Mouse (Mus musculus): ENCODE results near the gene Dctn5. TPM values are rescaled to one million over a fixed set of nuclear protein-coding genes. Genes with fewer than 3 reads are reported as not detected.

Dctn5 gene
- polyA plus RNA-seq, 1 experiment from 2014 or later: 85.7 TPM

DNA sequence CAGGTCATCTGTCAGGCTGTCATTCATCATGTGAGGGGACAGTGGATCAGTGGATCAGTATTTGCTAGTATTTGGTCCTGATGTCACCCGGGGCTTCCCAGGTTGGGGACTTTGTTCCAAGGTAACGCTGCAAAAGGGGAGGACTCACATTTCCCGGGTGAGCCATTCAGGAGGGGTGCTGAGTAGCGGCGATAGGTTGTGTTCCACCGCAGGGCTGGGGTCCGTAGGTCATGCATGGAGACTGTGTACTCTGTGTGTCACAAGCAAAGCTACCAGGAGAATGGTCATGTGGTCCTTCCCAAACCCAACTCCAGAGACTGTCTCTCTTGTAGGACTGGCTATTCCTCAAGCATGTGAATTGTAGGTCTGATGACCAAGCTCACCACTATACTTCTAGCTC, 47.9 kb downstream of the Dctn5 start:
- TF ChIP-seq CTCF (IDR thresholded peaks at IDR 0.05; ENCODE audit: low read depth): no peak
- no peak for ATAC-seq (replicated peaks; ENCODE audit: low FRiP score, low read depth)
- Histone ChIP-seq H3K9me3 (replicated peaks; ENCODE audit: low read length) (no peaks in the 10 kb centered on the region), H3K9ac (ENCODE audit: low read depth, low read length) (no peak overlapping the region), H3K4me2 (ENCODE audit: low read length) (no peak overlapping the region), H3K36me3 (ENCODE audit: insufficient read depth, low read length) (no peaks in the 10 kb centered on the region), H3K27me3 (ENCODE audit: insufficient read depth, low read length) (no peaks in the 10 kb centered on the region), H3K4me1 (replicated peaks; ENCODE audit: insufficient read depth, low read length) (no peaks in the 10 kb centered on the region), H3K27ac (no peak overlapping the region), H3K4me3 (replicated peaks; ENCODE audit: low read depth, low read length) (no peak overlapping the region)
- DNase-seq (ENCODE audit: low spot score): no peak
- WGBS: 88% methylated on average over 7 of the region's 7 CpGs

DNA sequence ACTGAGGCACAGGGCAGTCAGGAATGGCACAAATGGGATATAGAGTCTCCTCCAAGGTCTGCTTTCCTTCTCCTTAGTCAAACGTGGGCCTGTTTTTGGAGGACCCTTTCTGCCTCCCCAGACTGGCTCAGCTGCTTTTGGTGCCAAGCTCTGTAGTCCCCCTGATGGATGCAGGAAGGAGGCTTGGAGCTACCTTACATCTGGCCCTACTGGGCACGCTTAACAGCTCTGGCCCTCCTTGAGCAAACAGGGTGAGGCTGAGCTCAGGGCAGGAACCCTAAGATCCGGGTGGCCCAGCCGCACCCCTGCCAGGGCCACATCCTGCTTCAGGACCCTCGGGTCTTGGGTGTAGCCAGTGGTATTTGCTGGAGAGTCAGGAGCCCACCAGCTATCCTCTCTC, 51.7 kb downstream of the Dctn5 start:
- Histone ChIP-seq H3K9me3 (replicated peaks; ENCODE audit: low read length) (no peaks in the 10 kb centered on the region), H3K27me3 (ENCODE audit: insufficient read depth, low read length) (no peaks in the 10 kb centered on the region), H3K27ac (no peak overlapping the region), H3K9ac (ENCODE audit: low read depth, low read length) (no peak overlapping the region), H3K4me1 (replicated peaks; ENCODE audit: insufficient read depth, low read length) (no peaks in the 10 kb centered on the region), H3K36me3 (ENCODE audit: insufficient read depth, low read length) (no peaks in the 10 kb centered on the region), H3K4me3 (replicated peaks; ENCODE audit: low read depth, low read length) (no peak overlapping the region), H3K4me2 (ENCODE audit: low read length) (no peak overlapping the region)
- no peak for TF ChIP-seq CTCF (IDR thresholded peaks at IDR 0.05; ENCODE audit: low read depth)
- DNase-seq (ENCODE audit: low spot score): no peak
- 65% methylated on average over 5 of the region's 5 CpGs for WGBS
- ATAC-seq (replicated peaks; ENCODE audit: low FRiP score, low read depth): no peak

DNA sequence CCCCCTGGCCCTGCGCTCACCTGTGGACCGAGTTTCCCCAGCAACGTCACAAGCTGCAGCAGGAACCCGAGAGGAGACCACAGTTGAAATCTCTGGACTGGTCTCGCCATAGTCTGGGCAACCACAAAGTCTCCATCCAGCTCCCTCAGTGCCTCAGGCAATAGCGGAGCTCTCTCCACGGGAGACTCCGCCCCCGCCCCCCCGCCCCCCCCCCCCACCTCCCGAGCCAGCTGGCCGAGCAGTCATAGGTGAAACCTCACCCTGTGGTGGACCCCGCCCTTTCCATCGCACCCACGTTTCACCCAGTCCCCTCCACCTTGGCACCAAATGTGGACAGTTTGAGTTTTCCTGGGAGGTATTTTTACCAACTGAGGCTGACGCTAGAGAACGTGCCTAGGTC, 53.2 kb downstream of the Dctn5 start, which contains the start of gene Ern2:
Gene Ern2, minus strand, starts transcription at position 165 of the 400 bp plus-strand sequence.
- no peak within 1 kb of the TSS for H3K27ac ChIP-seq

DNA sequence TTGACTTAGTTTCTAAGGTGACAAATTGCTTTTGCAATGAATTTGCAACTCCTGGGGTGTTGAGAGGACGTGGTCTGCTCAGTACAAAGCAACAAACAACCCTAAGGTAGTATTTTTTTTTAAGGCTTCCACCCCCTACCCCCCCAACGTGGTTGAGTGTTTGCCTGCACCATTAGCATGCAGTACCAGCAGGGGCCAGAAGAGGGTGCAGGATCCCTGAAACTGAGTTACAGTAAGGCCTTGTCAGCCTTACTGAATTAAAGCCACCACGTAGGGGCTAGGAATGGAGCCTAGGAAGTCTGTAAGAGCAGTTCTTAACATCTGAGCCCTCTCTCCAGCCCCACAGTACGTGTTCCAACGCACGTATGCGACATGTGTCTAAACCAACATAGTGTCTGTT, 56.6 kb downstream of the Dctn5 start:
- Histone ChIP-seq H3K27me3 (ENCODE audit: insufficient read depth, low read length) (no peaks in the 10 kb centered on the region), H3K27ac (no peak overlapping the region), H3K4me3 (replicated peaks; ENCODE audit: low read depth, low read length) (no peak overlapping the region), H3K9ac (ENCODE audit: low read depth, low read length) (no peak overlapping the region), H3K36me3 (ENCODE audit: insufficient read depth, low read length) (no peaks in the 10 kb centered on the region), H3K9me3 (replicated peaks; ENCODE audit: low read length) (no peaks in the 10 kb centered on the region), H3K4me2 (ENCODE audit: low read length) (no peak overlapping the region), H3K4me1 (replicated peaks; ENCODE audit: insufficient read depth, low read length) (no peaks in the 10 kb centered on the region)
- TF ChIP-seq CTCF (IDR thresholded peaks at IDR 0.05; ENCODE audit: low read depth): peak; percentile 80
- no peak for ATAC-seq (replicated peaks; ENCODE audit: low FRiP score, low read depth)
- peak; percentile 52 for DNase-seq (ENCODE audit: low spot score)
- WGBS: 37% methylated on average over 7 of the region's 7 CpGs

More for the DNA sequence above, 53.2 kb downstream of the Dctn5 start, which contains the start of gene Ern2:
- Histone ChIP-seq H3K9me3 (replicated peaks; ENCODE audit: low read length) (no peaks in the 10 kb centered on the region), H3K9ac (ENCODE audit: low read depth, low read length) (no peak within 1 kb of the TSS), H3K27me3 (ENCODE audit: insufficient read depth, low read length) (no peaks in the 10 kb centered on the region), H3K4me1 (replicated peaks; ENCODE audit: insufficient read depth, low read length) (no peaks in the 10 kb centered on the region), H3K36me3 (ENCODE audit: insufficient read depth, low read length) (no peaks in the 10 kb centered on the region), H3K4me2 (ENCODE audit: low read length) (no peak within 1 kb of the TSS), H3K4me3 (replicated peaks; ENCODE audit: low read depth, low read length) (no peak within 1 kb of the TSS)
- no peak for ATAC-seq (replicated peaks; ENCODE audit: low FRiP score, low read depth)
- DNase-seq (ENCODE audit: low spot score): no peak
- WGBS: 10% methylated on average over 15 of the region's 17 CpGs
- TF ChIP-seq CTCF (IDR thresholded peaks at IDR 0.05; ENCODE audit: low read depth): no peak

DNA sequence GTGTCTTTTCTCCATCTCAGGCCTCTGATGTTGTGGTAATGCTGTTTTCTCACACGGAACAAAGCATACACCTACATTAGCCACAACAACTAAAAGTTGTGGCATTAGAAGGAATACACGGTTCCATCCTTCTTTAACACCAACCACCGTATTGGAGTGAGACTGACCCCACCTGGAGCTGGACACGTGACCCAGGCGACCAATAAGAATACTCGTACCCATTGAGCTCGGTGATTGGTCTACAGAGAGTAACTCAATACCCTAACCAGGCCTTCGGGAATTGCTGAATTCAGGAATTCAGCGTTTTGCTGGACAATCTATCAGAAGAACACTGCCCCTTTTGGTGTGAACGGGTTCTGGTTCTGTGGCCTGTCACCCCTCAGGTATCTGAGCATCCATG, 58.3 kb downstream of the Dctn5 start:
- H3K9ac ChIP-seq (ENCODE audit: low read depth, low read length): no peak overlapping the region
- no peaks in the 10 kb centered on the region for H3K4me1 ChIP-seq (replicated peaks; ENCODE audit: insufficient read depth, low read length)
- no peaks in the 10 kb centered on the region for H3K36me3 ChIP-seq (ENCODE audit: insufficient read depth, low read length)
- DNase-seq (ENCODE audit: low spot score) (no peak), ATAC-seq (replicated peaks; ENCODE audit: low FRiP score, low read depth) (no peak)
- no peak overlapping the region for H3K4me3 ChIP-seq (replicated peaks; ENCODE audit: low read depth, low read length)
- H3K9me3 ChIP-seq (replicated peaks; ENCODE audit: low read length): no peaks in the 10 kb centered on the region
- no peak overlapping the region for H3K4me2 ChIP-seq (ENCODE audit: low read length)
- no peak overlapping the region for H3K27ac ChIP-seq
- 74% methylated on average over 10 of the region's 10 CpGs for WGBS
- no peaks in the 10 kb centered on the region for H3K27me3 ChIP-seq (ENCODE audit: insufficient read depth, low read length)
- no peak for TF ChIP-seq CTCF (IDR thresholded peaks at IDR 0.05; ENCODE audit: low read depth)

DNA sequence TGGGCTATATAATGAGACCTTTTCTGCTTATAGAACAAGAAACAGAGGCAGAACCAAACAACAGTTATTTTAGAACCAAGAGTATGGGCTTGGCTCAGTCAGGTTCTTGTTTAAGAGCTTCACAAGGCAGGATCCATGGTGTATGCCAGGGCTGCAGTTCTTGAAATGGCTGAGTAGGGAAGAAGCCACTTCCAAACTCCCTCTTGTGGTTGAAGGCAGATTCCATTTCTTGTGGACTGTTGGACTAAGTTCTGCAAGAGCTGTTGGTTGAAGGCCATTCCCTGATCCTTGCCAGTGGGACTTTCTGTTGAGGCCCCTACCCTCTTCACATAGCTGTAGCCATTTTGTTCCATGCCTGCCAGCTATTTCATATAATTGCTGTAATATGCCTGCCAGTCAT, 61.1 kb downstream of the Dctn5 start:
- Histone ChIP-seq H3K36me3 (ENCODE audit: insufficient read depth, low read length) (no peaks in the 10 kb centered on the region), H3K27me3 (ENCODE audit: insufficient read depth, low read length) (no peaks in the 10 kb centered on the region), H3K27ac (no peak overlapping the region), H3K4me1 (replicated peaks; ENCODE audit: insufficient read depth, low read length) (no peaks in the 10 kb centered on the region), H3K4me3 (replicated peaks; ENCODE audit: low read depth, low read length) (no peak overlapping the region), H3K9ac (ENCODE audit: low read depth, low read length) (no peak overlapping the region), H3K4me2 (ENCODE audit: low read length) (no peak overlapping the region), H3K9me3 (replicated peaks; ENCODE audit: low read length) (no peaks in the 10 kb centered on the region)
- peak; percentile 17; the same call in 1 of the 2 replicates for TF ChIP-seq CTCF (IDR thresholded peaks at IDR 0.05; ENCODE audit: low read depth)
- ATAC-seq (replicated peaks; ENCODE audit: low FRiP score, low read depth): no peak
- no peak for DNase-seq (ENCODE audit: low spot score)

DNA sequence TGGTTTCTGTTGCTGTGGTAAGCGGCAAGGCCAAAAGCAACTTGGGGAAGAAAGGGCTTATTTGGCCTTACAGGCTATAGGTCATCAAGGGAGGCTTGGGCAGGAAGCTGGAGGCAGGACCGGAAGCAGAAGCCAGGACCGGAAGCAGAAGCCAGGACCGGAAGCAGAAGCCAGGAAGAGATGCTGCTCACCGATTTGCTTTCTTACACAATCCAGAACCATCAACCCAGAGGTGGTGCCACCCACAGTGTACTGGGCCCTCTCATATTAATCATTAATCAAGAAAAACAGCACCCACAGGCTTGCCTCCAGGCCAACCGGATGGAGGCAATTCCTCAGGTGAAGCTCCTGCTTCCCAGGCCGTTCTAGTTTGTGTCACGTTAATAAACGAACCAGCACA, 63.9 kb downstream of the Dctn5 start:
- WGBS: 77% methylated on average over 9 of the region's 9 CpGs
- no peak for ATAC-seq (replicated peaks; ENCODE audit: low FRiP score, low read depth)

More for the DNA sequence above, 63.9 kb downstream of the Dctn5 start:
- no peak overlapping the region for H3K27ac ChIP-seq
- no peak overlapping the region for H3K9ac ChIP-seq (ENCODE audit: low read depth, low read length)
- no peak overlapping the region for H3K4me3 ChIP-seq (replicated peaks; ENCODE audit: low read depth, low read length)
- DNase-seq (ENCODE audit: low spot score): no peak
- no peaks in the 10 kb centered on the region for H3K4me1 ChIP-seq (replicated peaks; ENCODE audit: insufficient read depth, low read length)
- no peaks in the 10 kb centered on the region for H3K36me3 ChIP-seq (ENCODE audit: insufficient read depth, low read length)
- no peak for TF ChIP-seq CTCF (IDR thresholded peaks at IDR 0.05; ENCODE audit: low read depth)
- H3K27me3 ChIP-seq (ENCODE audit: insufficient read depth, low read length): no peaks in the 10 kb centered on the region
- H3K4me2 ChIP-seq (ENCODE audit: low read length): no peak overlapping the region
- H3K9me3 ChIP-seq (replicated peaks; ENCODE audit: low read length): no peaks in the 10 kb centered on the region
